Comparison of ENCODE assay signal across 19 mouse cellular contexts in the genomic region with DNA sequence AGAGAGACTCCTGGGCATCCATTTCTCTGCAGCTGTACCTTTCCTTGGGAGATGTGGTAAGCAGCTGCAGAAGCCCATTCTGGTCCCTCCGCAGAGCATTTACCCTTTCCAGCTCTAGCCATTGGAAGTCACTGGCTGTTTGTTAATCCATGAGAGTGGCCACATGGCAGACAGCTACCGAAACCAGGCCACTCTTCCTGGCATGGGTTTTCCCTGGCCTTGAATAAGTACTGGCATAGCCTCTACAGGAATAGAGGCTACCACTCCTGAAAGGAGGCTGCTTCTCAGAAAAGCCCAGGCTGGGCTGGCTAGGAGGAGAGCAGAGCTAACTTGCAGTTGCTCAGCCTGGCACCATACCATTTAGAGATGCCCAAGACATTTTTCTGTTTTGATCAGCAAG. TPM values are rescaled to one million over a fixed set of nuclear protein-coding genes. Genes with fewer than 3 reads are reported as not detected.
DNase-seq lines count a peak whose midpoint lies in the region; ATAC-seq and TF ChIP-seq lines count a peak whose summit lies in the region.
"Had no signal": no experiment of that assay in that cellular context is flagged by ENCODE, and none has a peak within 500 bp of the region (broad histone marks: within the 10 kb centered on the region; RNA-seq: fewer than 3 reads in every experiment).

No protein-coding gene starts in this region.

- 0 out of 2 replicates have a peak overlapping the region, but pooled peaks have one; percentile 35 for H3K27ac ChIP-seq in forebrain, embryonic 13.5 days
- H3K27ac ChIP-seq in forebrain, postnatal 0 days (ENCODE audit: low read depth, low read length): no peak overlapping the region
- H3K27ac ChIP-seq in liver, postnatal 0 days (ENCODE audit: low read depth): no peak overlapping the region
- no peak overlapping the region for H3K27ac ChIP-seq in liver, embryonic 11.5 days (ENCODE audit: low read depth, low read length)
- H3K27ac ChIP-seq: embryonic facial prominence, embryonic 13.5 days; forebrain, embryonic 12.5 days; hindbrain, embryonic 12.5 days had no signal

- no peak for ATAC-seq in forebrain, embryonic 13.5 days
- no peak for ATAC-seq in forebrain, postnatal 0 days
- ATAC-seq in liver, postnatal 0 days: no peak
- no peak for ATAC-seq in liver, embryonic 11.5 days (replicated peaks; ENCODE audit: low FRiP score)
- ATAC-seq: hindbrain, embryonic 16.5 days; inflammation-experienced regulatory T-cells, adult 6 months; intestine, postnatal 0 days had no signal

- no peak for TF ChIP-seq CTCF in forebrain, postnatal 0 days (IDR thresholded peaks at IDR 0.05; ENCODE audit: low read depth)
- TF ChIP-seq CTCF in liver, postnatal 0 days (IDR thresholded peaks at IDR 0.05; ENCODE audit: low read depth): no peak

- peaks cover 29% of the 10 kb centered on the region for H3K36me3 ChIP-seq in forebrain, embryonic 13.5 days (ENCODE audit: poor library complexity, severe bottlenecking)
- H3K36me3 ChIP-seq in forebrain, postnatal 0 days (ENCODE audit: insufficient read depth): peaks cover 7% of the 10 kb centered on the region
- peaks cover 11% of the 10 kb centered on the region for H3K36me3 ChIP-seq in liver, postnatal 0 days (replicated peaks; ENCODE audit: insufficient read depth, low read length)
- peaks cover 13% of the 10 kb centered on the region for H3K36me3 ChIP-seq in liver, embryonic 11.5 days (ENCODE audit: control insufficient read depth, insufficient read depth, low read length)

- H3K4me3 ChIP-seq in forebrain, embryonic 13.5 days: no peak overlapping the region
- H3K4me3 ChIP-seq in forebrain, postnatal 0 days (ENCODE audit: low read depth, low read length): no peak overlapping the region
- no peak overlapping the region for H3K4me3 ChIP-seq in liver, postnatal 0 days (ENCODE audit: low read depth, low read length)
- H3K4me3 ChIP-seq in liver, embryonic 11.5 days (ENCODE audit: low read depth, low read length): no peak overlapping the region
- H3K4me3 ChIP-seq: embryonic facial prominence, embryonic 13.5 days; forebrain, embryonic 12.5 days; heart, embryonic 12.5 days; hindbrain, embryonic 12.5 days had no signal

- peaks cover 20% of the 10 kb centered on the region for H3K4me1 ChIP-seq in forebrain, embryonic 13.5 days
- peaks cover 10% of the 10 kb centered on the region for H3K4me1 ChIP-seq in forebrain, postnatal 0 days (ENCODE audit: insufficient read depth)
- peaks cover 23% of the 10 kb centered on the region for H3K4me1 ChIP-seq in liver, postnatal 0 days (ENCODE audit: insufficient read depth)
- H3K4me1 ChIP-seq in liver, embryonic 11.5 days (replicated peaks; ENCODE audit: control insufficient read depth, insufficient read depth, low read length): peaks cover 13% of the 10 kb centered on the region

- intact Hi-C loops in heart, postnatal 25 days (cut with DNase I): no loop called here

- no peaks in the 10 kb centered on the region for H3K27me3 ChIP-seq in forebrain, embryonic 13.5 days
- no peaks in the 10 kb centered on the region for H3K27me3 ChIP-seq in forebrain, postnatal 0 days (ENCODE audit: insufficient read depth, low read length)
- no peaks in the 10 kb centered on the region for H3K27me3 ChIP-seq in liver, postnatal 0 days (ENCODE audit: insufficient read depth, low read length)
- H3K27me3 ChIP-seq in liver, embryonic 11.5 days (replicated peaks; ENCODE audit: control insufficient read depth, insufficient read depth, low read length): no peaks in the 10 kb centered on the region
- H3K27me3 ChIP-seq: embryonic facial prominence, embryonic 13.5 days; forebrain, embryonic 12.5 days; heart, embryonic 12.5 days; hindbrain, embryonic 12.5 days had no signal

- TF ChIP-seq EP300 in liver, postnatal 0 days (IDR thresholded peaks at IDR 0.05; ENCODE audit: low read depth): no peak

- 98% methylated on average over 2 of the region's 2 CpGs for WGBS in forebrain, embryonic 13.5 days
- WGBS in forebrain, postnatal 0 days: 91% methylated on average over 2 of the region's 2 CpGs
- WGBS in liver, postnatal 0 days (ENCODE audit: insufficient replicate concordance): 93% methylated on average over 2 of the region's 2 CpGs
- WGBS in liver, embryonic 11.5 days: 94% methylated on average over 2 of the region's 2 CpGs

- H3K9ac ChIP-seq in forebrain, embryonic 13.5 days: no peak overlapping the region
- no peak overlapping the region for H3K9ac ChIP-seq in forebrain, postnatal 0 days
- no peak overlapping the region for H3K9ac ChIP-seq in liver, postnatal 0 days (replicated peaks)
- no peak overlapping the region for H3K9ac ChIP-seq in liver, embryonic 11.5 days (ENCODE audit: low read depth, low read length)
- H3K9ac ChIP-seq: embryonic facial prominence, embryonic 13.5 days; forebrain, embryonic 12.5 days; heart, embryonic 12.5 days; hindbrain, embryonic 12.5 days had no signal

- no peak overlapping the region for H3K4me2 ChIP-seq in forebrain, embryonic 13.5 days
- no peak overlapping the region for H3K4me2 ChIP-seq in forebrain, postnatal 0 days (ENCODE audit: low read depth)
- no peak overlapping the region for H3K4me2 ChIP-seq in liver, postnatal 0 days (ENCODE audit: low read depth, low read length)
- no peak overlapping the region for H3K4me2 ChIP-seq in liver, embryonic 11.5 days
- H3K4me2 ChIP-seq: embryonic facial prominence, embryonic 13.5 days; forebrain, embryonic 12.5 days; heart, embryonic 12.5 days; hindbrain, embryonic 12.5 days had no signal

- no peaks in the 10 kb centered on the region for H3K9me3 ChIP-seq in forebrain, embryonic 13.5 days (replicated peaks)
- H3K9me3 ChIP-seq in forebrain, postnatal 0 days (ENCODE audit: low read length): no peaks in the 10 kb centered on the region
- no peaks in the 10 kb centered on the region for H3K9me3 ChIP-seq in liver, postnatal 0 days (ENCODE audit: low read length)
- H3K9me3 ChIP-seq in liver, embryonic 11.5 days (ENCODE audit: control insufficient read depth, low read length): no peaks in the 10 kb centered on the region
- H3K9me3 ChIP-seq: embryonic facial prominence, embryonic 13.5 days; forebrain, embryonic 12.5 days; G1E; heart, embryonic 12.5 days; hindbrain, embryonic 12.5 days had no signal

- no peak for DNase-seq in forebrain, postnatal 0 days
- DNase-seq in gastrocnemius, postnatal 25 days: peak; percentile 39
- DNase-seq in gastrocnemius, adult 8-10 months (ENCODE audit: low spot score in 2 of 2): no peak
- DNase-seq in liver, postnatal 0 days: peak; percentile 8
- DNase-seq in liver, embryonic 11.5 days (ENCODE audit: low spot score): no peak
- DNase-seq in skeletal muscle tissue, adult 2 months (ENCODE audit: low read depth, low spot score): peak; percentile 52
- no peak for DNase-seq in heart, postnatal 25 days (ENCODE audit: low spot score)
- DNase-seq: adrenal gland, postnatal 10 days; cerebellum, adult 9-11 months; heart, postnatal 4 days had no signal

RNA-seq across cellular contexts. Expression of gene Carm1, which starts 4.4 kb away (rescaled TPM):
- 28.5 and 29.9 TPM in 2 replicates for polyA plus RNA-seq in forebrain, embryonic 13.5 days (2015; fragmentation: Nextera tagmentation; extraction: Ambion mirVana)
- 64.8 and 81.4 TPM in 2 replicates for total RNA-seq in forebrain, postnatal 0 days (2014; rRNA removed)
- 20.7 and 25.9 TPM in 2 replicates for polyA plus RNA-seq in forebrain, postnatal 0 days (2015; fragmentation: Nextera tagmentation; extraction: Ambion mirVana)
- total RNA-seq in gastrocnemius, postnatal 25 days (2021): 10 to 100 TPM; 58.2 to 60.9 TPM
- total RNA-seq in gastrocnemius, adult 8-10 months (2022): 10 to 100 TPM; 52.5 to 65.9 (median 55.2) TPM
- polyA plus RNA-seq in liver, postnatal 0 days (2015; fragmentation: Nextera tagmentation; extraction: Ambion mirVana): 8.6 TPM in 2 replicates
- polyA plus RNA-seq in liver, embryonic 11.5 days (2014; fragmentation: Nextera tagmentation; extraction: Ambion mirVana): 54.9 TPM in 2 replicates
- 10 to 100 TPM; 48.2 to 53.2 TPM for total RNA-seq in heart, postnatal 25 days (2021)

RNA-seq across cellular contexts. Expression of gene AB124611, which starts 25.1 kb away (rescaled TPM):
- polyA plus RNA-seq in forebrain, embryonic 13.5 days (2015; fragmentation: Nextera tagmentation; extraction: Ambion mirVana): 5.3 and 5.4 TPM in 2 replicates
- total RNA-seq in forebrain, postnatal 0 days (2014; rRNA removed): 0.14 and 2.2 TPM in 2 replicates
- polyA plus RNA-seq in forebrain, postnatal 0 days (2015; fragmentation: Nextera tagmentation; extraction: Ambion mirVana): 0.87 and 0.98 TPM in 2 replicates
- total RNA-seq in gastrocnemius, postnatal 25 days (2021): under 1 TPM; 0.56 to 0.67 TPM
- under 1 TPM in 3 of 4 experiments, not detected in 1; 0.22 to 0.58 (median 0.48) TPM for total RNA-seq in gastrocnemius, adult 8-10 months (2022)
- polyA plus RNA-seq in liver, postnatal 0 days (2015; fragmentation: Nextera tagmentation; extraction: Ambion mirVana): 13.6 and 14.2 TPM in 2 replicates
- 3.7 and 4.3 TPM in 2 replicates for polyA plus RNA-seq in liver, embryonic 11.5 days (2014; fragmentation: Nextera tagmentation; extraction: Ambion mirVana)
- total RNA-seq in heart, postnatal 25 days (2021): 1 to 10 TPM; 1.5 TPM

RNA-seq across cellular contexts. Expression of gene Tmed1, which starts 41.0 kb away (rescaled TPM):
- polyA plus RNA-seq in forebrain, embryonic 13.5 days (2015; fragmentation: Nextera tagmentation; extraction: Ambion mirVana): 59.2 and 69.3 TPM in 2 replicates
- 44.2 and 45.1 TPM in 2 replicates for total RNA-seq in forebrain, postnatal 0 days (2014; rRNA removed)
- polyA plus RNA-seq in forebrain, postnatal 0 days (2015; fragmentation: Nextera tagmentation; extraction: Ambion mirVana): 51.9 and 52.8 TPM in 2 replicates
- total RNA-seq in gastrocnemius, postnatal 25 days (2021): 10 to 100 TPM; 27.6 to 28.1 TPM
- 10 to 100 TPM; 30.2 to 35.8 (median 33.3) TPM for total RNA-seq in gastrocnemius, adult 8-10 months (2022)
- 34.6 and 38.0 TPM in 2 replicates for polyA plus RNA-seq in liver, postnatal 0 days (2015; fragmentation: Nextera tagmentation; extraction: Ambion mirVana)
- polyA plus RNA-seq in liver, embryonic 11.5 days (2014; fragmentation: Nextera tagmentation; extraction: Ambion mirVana): 68.6 and 70.2 TPM in 2 replicates
- 10 to 100 TPM; 45.3 to 45.4 TPM for total RNA-seq in heart, postnatal 25 days (2021)

RNA-seq across cellular contexts. Expression of gene Timm29, which starts 41.5 kb away (rescaled TPM):
- 44.3 and 46.7 TPM in 2 replicates for polyA plus RNA-seq in forebrain, embryonic 13.5 days (2015; fragmentation: Nextera tagmentation; extraction: Ambion mirVana)
- total RNA-seq in forebrain, postnatal 0 days (2014; rRNA removed): 61.2 and 81.5 TPM in 2 replicates
- polyA plus RNA-seq in forebrain, postnatal 0 days (2015; fragmentation: Nextera tagmentation; extraction: Ambion mirVana): 56.3 and 61.7 TPM in 2 replicates
- total RNA-seq in gastrocnemius, postnatal 25 days (2021): 10 to 100 TPM; 41.6 to 41.8 TPM
- 10 to 100 TPM; 48.2 to 52.3 (median 51.3) TPM for total RNA-seq in gastrocnemius, adult 8-10 months (2022)
- polyA plus RNA-seq in liver, postnatal 0 days (2015; fragmentation: Nextera tagmentation; extraction: Ambion mirVana): 12.5 and 13.0 TPM in 2 replicates
- polyA plus RNA-seq in liver, embryonic 11.5 days (2014; fragmentation: Nextera tagmentation; extraction: Ambion mirVana): 35.2 and 41.5 TPM in 2 replicates
- total RNA-seq in heart, postnatal 25 days (2021): 10 to 100 TPM; 52.2 to 55.9 TPM

RNA-seq across cellular contexts. Expression of gene Yipf2, which starts 41.6 kb away (rescaled TPM):
- polyA plus RNA-seq in forebrain, embryonic 13.5 days (2015; fragmentation: Nextera tagmentation; extraction: Ambion mirVana): 20.6 and 23.0 TPM in 2 replicates
- total RNA-seq in forebrain, postnatal 0 days (2014; rRNA removed): 10.6 and 16.0 TPM in 2 replicates
- 12.0 and 12.6 TPM in 2 replicates for polyA plus RNA-seq in forebrain, postnatal 0 days (2015; fragmentation: Nextera tagmentation; extraction: Ambion mirVana)
- 1 to 10 TPM; 3.5 to 5.1 TPM for total RNA-seq in gastrocnemius, postnatal 25 days (2021)
- total RNA-seq in gastrocnemius, adult 8-10 months (2022): 1 to 10 TPM; 6.2 to 6.7 (median 6.5) TPM
- 7.8 and 8.5 TPM in 2 replicates for polyA plus RNA-seq in liver, postnatal 0 days (2015; fragmentation: Nextera tagmentation; extraction: Ambion mirVana)
- polyA plus RNA-seq in liver, embryonic 11.5 days (2014; fragmentation: Nextera tagmentation; extraction: Ambion mirVana): 15.5 and 16.5 TPM in 2 replicates
- 1 to 10 TPM; 6.9 to 7.1 TPM for total RNA-seq in heart, postnatal 25 days (2021)

Comparison
In these comparisons a context has a peak if more than half of its experiments do, and no peak if none do; other contexts are left out.
1. DNase-seq: peak in gastrocnemius, postnatal 25 days (single experiment), liver, postnatal 0 days (single experiment) and skeletal muscle tissue, adult 2 months (single experiment); none in forebrain, postnatal 0 days (single experiment), gastrocnemius, adult 8-10 months (0 of 2), liver, embryonic 11.5 days (single experiment) and heart, postnatal 25 days (single experiment).